Mouse (Mus musculus): ENCODE results near the gene Pycard.

GRCm38 (mm10) chr7:128018275-128018674, 24.6 kb upstream of the Pycard start:
- TF ChIP-seq CTCF (conservative IDR thresholded peaks at IDR 0.05 in 1 of 2, IDR thresholded peaks at IDR 0.05 in 1 of 2; ENCODE audit: low read depth in 2 of 2, low read length in 2 of 2) (no peak), BHLHE40 (IDR thresholded peaks at IDR 0.05; ENCODE audit: low read depth, low read length) (no peak), ZNF384 (IDR thresholded peaks at IDR 0.05; ENCODE audit: low read depth, low read length) (no peak), USF1 (IDR thresholded peaks at IDR 0.05; ENCODE audit: low read depth, low read length) (no peak), KAT2A (IDR thresholded peaks at IDR 0.05; ENCODE audit: insufficient replicate concordance, low read length) (no peak), POLR2A (IDR thresholded peaks at IDR 0.05; ENCODE audit: low read depth, low read length) (no peak), POLR2AphosphoS2 (IDR thresholded peaks at IDR 0.05; ENCODE audit: low read depth, low read length) (no peak), E2F4 (IDR thresholded peaks at IDR 0.05; ENCODE audit: insufficient replicate concordance, low read depth, low read length) (no peak), USF2 (conservative IDR thresholded peaks at IDR 0.05; ENCODE audit: low read depth, low read length) (no peak), MAX (IDR thresholded peaks at IDR 0.05; ENCODE audit: low read length) (no peak)

Data from CH12.LX (cell line).